Mouse (Mus musculus) inflammation-experienced regulatory T-cells (primary cell): ENCODE data around the gene Gm3376. TPM values are rescaled to one million over a fixed set of nuclear protein-coding genes. Genes with fewer than 3 reads are reported as not detected.

ENCODE experiments used
- polyA plus RNA-seq, 2 experiments: library from polyadenylated mRNA; unstranded; fragments of 100-300 nt; shearing (Covaris generic); gene quantifications; one replicate each; pipeline ENCODE4 v1.2.1; 2017

The Gm3376 gene
- not detected for polyA plus RNA-seq

GRCm38 (mm10) chrY:3771373-3771772 is at the start of gene Gm3376:
Gene Gm3376 (plus strand): TSS chrY:3771673.

